Mouse (Mus musculus): ENCODE data around the gene Otop2. TPM values are rescaled to one million over a fixed set of nuclear protein-coding genes. Genes with fewer than 3 reads are reported as not detected.

Gene Otop2
- polyA plus RNA-seq, 1 experiment from 2014 or later: 1.9 TPM

DNA sequence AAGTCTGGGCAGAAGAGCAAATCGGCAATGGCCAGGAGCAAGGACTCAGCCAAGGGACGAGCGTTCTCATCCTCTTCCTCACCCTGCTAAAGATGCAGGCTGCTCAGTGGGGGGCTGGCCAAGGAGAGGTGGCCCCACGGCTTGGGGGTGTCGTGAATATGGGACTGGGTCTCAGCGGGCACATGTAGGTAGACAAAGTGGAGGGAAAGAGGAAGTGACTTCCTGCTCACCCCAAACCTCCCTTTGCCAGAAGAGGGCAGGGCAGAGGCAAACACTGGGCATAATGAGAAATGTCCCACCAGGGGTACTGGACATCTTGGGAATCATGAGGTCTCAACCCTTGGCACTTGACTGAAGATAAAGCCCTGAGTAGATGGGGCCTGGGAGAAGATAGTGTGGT, 52.8 kb downstream of the Otop2 start:
- ATAC-seq (ENCODE audit: insufficient read depth, low FRiP score): no peak
- Histone ChIP-seq H3K4me2 (ENCODE audit: low read depth, low read length) (no peak overlapping the region), H3K9me3 (replicated peaks; ENCODE audit: control insufficient read depth, low read length) (no peaks in the 10 kb centered on the region), H3K27me3 (ENCODE audit: control insufficient read depth, insufficient read depth, low read length) (no peaks in the 10 kb centered on the region), H3K27ac (ENCODE audit: low read length) (peak overlapping the region; percentile 71), H3K36me3 (ENCODE audit: control insufficient read depth, insufficient read depth, low read length) (no peaks in the 10 kb centered on the region), H3K4me1 (ENCODE audit: control insufficient read depth, insufficient read depth, low read length) (peaks cover 23% of the 10 kb centered on the region), H3K9ac (ENCODE audit: low read length) (peak overlapping the region; percentile 42; the same call in 1 of the 2 replicates), H3K4me3 (replicated peaks; ENCODE audit: low read length) (no peak overlapping the region)
- WGBS: 61% methylated on average over 6 of the region's 6 CpGs

DNA sequence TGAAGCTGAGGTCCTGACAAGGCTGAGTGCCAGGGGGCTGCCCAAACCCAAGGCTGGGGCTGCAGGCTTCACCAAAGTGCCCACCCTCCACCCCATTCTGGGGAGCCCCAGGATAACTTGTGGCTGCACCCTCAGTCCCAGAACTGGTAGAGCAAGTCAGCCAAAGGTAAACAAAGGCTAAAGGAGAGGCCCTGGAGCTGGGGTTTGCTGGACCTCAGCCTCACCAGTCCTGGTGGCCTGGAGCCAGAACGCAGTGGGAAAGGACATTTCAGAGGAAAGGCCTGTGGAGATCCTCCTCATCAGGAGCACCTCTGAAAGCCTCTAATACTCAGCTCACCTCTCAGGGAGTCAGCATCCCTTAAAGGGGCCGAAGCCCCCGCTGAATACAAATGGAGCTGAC, 57.2 kb downstream of the Otop2 start:
- Histone ChIP-seq H3K4me3 (replicated peaks; ENCODE audit: low read length) (no peak overlapping the region), H3K9me3 (replicated peaks; ENCODE audit: control insufficient read depth, low read length) (no peaks in the 10 kb centered on the region), H3K9ac (ENCODE audit: low read length) (peak overlapping the region; percentile 9), H3K36me3 (ENCODE audit: control insufficient read depth, insufficient read depth, low read length) (no peaks in the 10 kb centered on the region), H3K4me2 (ENCODE audit: low read depth, low read length) (peak overlapping the region; percentile 29; the same call in 1 of the 2 replicates), H3K27ac (ENCODE audit: low read length) (peak overlapping the region; percentile 80), H3K4me1 (ENCODE audit: control insufficient read depth, insufficient read depth, low read length) (peaks cover 39% of the 10 kb centered on the region), H3K27me3 (ENCODE audit: control insufficient read depth, insufficient read depth, low read length) (peaks cover 15% of the 10 kb centered on the region)
- peak; percentile 34; the same call in 1 of the 2 replicates for ATAC-seq (ENCODE audit: insufficient read depth, low FRiP score)
- 72% methylated on average over 3 of the region's 3 CpGs for WGBS

DNA sequence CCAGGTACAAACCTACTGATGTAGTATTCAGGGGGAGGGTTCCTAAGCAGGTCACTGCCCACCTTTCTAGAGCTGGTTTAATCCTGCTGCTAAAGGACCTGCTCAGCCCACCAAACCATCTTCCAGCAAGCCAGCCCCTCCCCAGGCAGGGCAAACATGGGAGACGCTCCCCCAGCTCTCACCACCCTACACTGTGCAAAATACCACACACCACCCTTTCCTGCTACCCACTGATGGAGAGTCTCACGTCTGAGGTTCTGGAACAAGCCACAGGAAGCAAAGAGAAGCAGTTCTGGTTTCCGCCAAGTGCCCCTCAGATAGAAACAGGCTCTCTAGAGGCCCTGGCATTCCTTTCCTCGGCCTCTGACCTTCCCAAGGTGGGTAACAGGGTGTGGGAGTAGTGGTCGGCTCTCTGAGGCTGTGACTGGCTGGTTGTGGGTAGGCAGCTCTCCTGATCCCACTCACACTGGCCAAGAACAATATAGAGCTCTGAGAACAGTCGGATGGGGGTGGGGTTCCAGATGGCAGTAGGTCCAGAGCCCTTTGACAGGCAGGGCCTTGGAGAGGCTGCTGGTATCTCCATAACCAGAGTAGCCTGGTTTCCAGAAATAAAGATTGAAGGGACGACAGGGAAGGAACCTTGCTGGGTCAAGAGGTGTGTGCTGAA, 59.2 kb downstream of the Otop2 start:
- Histone ChIP-seq H3K9ac (ENCODE audit: low read length) (peak overlapping the region; percentile 77), H3K27me3 (ENCODE audit: control insufficient read depth, insufficient read depth, low read length) (peaks cover 15% of the 10 kb centered on the region), H3K4me2 (ENCODE audit: low read depth, low read length) (peak overlapping the region; percentile 82), H3K36me3 (ENCODE audit: control insufficient read depth, insufficient read depth, low read length) (no peaks in the 10 kb centered on the region), H3K4me3 (replicated peaks; ENCODE audit: low read length) (peak overlapping the region; percentile 63), H3K9me3 (replicated peaks; ENCODE audit: control insufficient read depth, low read length) (no peaks in the 10 kb centered on the region), H3K27ac (ENCODE audit: low read length) (peak overlapping the region; percentile 1; the same call in 1 of the 2 replicates), H3K4me1 (ENCODE audit: control insufficient read depth, insufficient read depth, low read length) (peaks cover 33% of the 10 kb centered on the region)
- no peak for ATAC-seq (ENCODE audit: insufficient read depth, low FRiP score)
- WGBS: 35% methylated on average over 7 of the region's 7 CpGs

DNA sequence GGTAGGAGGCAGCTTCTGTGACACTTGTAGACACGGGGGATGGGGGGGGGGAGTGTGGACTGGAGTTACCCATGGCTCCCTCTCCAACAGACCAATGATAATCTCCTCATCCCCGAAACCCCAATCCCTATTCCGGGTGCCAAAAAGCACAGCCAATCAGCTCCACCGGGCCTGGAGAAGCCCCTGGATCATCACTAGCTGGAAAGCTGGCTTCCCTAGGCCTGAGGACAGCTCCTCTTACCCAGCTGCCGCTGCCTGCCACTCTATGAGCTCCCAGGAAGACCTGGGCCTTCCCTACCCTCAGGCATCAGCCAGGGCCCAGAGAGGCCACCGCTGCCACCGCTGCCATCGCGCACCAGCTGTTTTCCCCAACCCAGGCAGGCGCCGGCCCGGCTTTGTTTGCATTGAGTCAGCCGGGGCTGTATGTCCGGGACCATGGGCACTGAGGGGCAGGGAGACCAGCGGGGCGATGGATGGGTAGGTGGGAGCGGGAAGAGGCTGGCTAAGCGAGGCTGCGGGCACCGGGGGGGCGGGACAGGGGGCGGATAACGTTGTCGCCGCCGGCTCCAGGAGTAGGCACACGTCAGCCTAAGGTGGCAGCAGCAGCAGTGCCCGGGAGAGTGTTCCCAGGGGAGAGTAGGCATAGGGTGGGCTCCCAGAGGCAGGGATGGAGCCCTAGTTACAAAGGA, 59.9 kb downstream of the Otop2 start:
- H3K36me3 ChIP-seq (ENCODE audit: control insufficient read depth, insufficient read depth, low read length): no peaks in the 10 kb centered on the region
- H3K4me2 ChIP-seq (ENCODE audit: low read depth, low read length): peak overlapping the region; percentile 82
- peaks cover 33% of the 10 kb centered on the region for H3K4me1 ChIP-seq (ENCODE audit: control insufficient read depth, insufficient read depth, low read length)
- ATAC-seq (ENCODE audit: insufficient read depth, low FRiP score): no peak
- peaks cover 15% of the 10 kb centered on the region for H3K27me3 ChIP-seq (ENCODE audit: control insufficient read depth, insufficient read depth, low read length)
- peak overlapping the region; percentile 63 for H3K4me3 ChIP-seq (replicated peaks; ENCODE audit: low read length)
- no peaks in the 10 kb centered on the region for H3K9me3 ChIP-seq (replicated peaks; ENCODE audit: control insufficient read depth, low read length)
- 5% methylated on average over 28 of the region's 28 CpGs for WGBS
- H3K9ac ChIP-seq (ENCODE audit: low read length): peak overlapping the region; percentile 77
- peak overlapping the region; percentile 62 for H3K27ac ChIP-seq (ENCODE audit: low read length)

DNA sequence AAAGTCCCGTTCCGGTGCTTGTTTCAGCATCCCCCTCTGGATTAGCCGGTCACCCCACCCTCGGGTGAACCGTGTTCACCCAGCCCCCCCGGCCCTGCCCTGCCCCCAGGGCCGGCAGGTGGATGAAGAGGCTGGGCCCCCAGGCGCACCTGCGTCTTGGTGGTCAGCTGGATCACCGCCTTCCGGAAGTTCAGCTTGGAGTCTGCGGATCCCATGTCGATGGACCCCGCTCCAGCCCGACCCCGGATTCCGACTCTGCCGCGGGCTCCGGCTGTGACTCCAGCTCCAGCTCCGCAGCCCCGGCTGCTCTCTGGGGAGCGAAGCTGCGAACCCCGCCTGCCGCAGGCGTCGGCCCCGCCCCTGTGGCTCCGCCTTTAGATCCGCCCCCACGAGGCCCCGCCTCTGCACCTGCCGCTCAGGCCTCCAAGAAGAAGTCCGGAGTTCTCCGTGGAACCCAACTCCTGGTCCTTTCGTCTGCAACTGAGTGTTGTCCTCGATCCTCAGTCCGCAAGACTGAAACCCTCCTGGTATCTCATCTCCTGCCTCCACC, 60.5 kb downstream of the Otop2 start, which contains the start of gene Hid1:
TSS of gene Hid1 (minus strand) at position 362 of the 550 bp plus-strand sequence.
- Histone ChIP-seq H3K9me3 (replicated peaks; ENCODE audit: control insufficient read depth, low read length) (no peaks in the 10 kb centered on the region), H3K27me3 (ENCODE audit: control insufficient read depth, insufficient read depth, low read length) (peaks cover 15% of the 10 kb centered on the region), H3K36me3 (ENCODE audit: control insufficient read depth, insufficient read depth, low read length) (no peaks in the 10 kb centered on the region), H3K4me1 (ENCODE audit: control insufficient read depth, insufficient read depth, low read length) (peaks cover 33% of the 10 kb centered on the region), H3K9ac (ENCODE audit: low read length) (peak within 1 kb of the TSS; percentile 77), H3K27ac (ENCODE audit: low read length) (peak within 1 kb of the TSS; percentile 62), H3K4me3 (replicated peaks; ENCODE audit: low read length) (peak within 1 kb of the TSS; percentile 63), H3K4me2 (ENCODE audit: low read depth, low read length) (peak within 1 kb of the TSS; percentile 82)
- ATAC-seq (ENCODE audit: insufficient read depth, low FRiP score): peak; percentile 75
- WGBS: under 1% methylated on average over 39 of the region's 39 CpGs

DNA sequence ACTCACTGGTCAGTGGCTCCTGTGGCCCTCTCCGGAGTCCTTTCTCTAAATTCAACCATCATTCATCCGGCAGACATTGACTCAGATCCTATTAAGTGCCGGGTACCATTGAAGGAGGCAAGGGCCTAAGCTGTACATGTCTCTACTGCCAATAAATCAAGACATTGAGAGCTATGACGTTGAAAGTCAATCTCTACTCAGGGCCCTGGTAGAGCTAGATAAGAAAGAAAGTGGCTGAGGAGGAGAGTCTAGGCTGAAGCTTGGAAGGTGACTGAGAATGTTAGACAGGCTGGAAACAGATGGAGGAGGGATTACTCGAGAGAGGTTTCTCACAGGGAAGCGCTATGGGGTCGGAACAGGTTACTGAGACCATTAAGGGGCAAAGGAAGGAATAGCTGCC, 63.4 kb downstream of the Otop2 start:
- ATAC-seq (ENCODE audit: insufficient read depth, low FRiP score): no peak
- Histone ChIP-seq H3K36me3 (ENCODE audit: control insufficient read depth, insufficient read depth, low read length) (no peaks in the 10 kb centered on the region), H3K9ac (ENCODE audit: low read length) (no peak overlapping the region), H3K4me3 (replicated peaks; ENCODE audit: low read length) (no peak overlapping the region), H3K4me2 (ENCODE audit: low read depth, low read length) (no peak overlapping the region), H3K27ac (ENCODE audit: low read length) (no peak overlapping the region), H3K9me3 (replicated peaks; ENCODE audit: control insufficient read depth, low read length) (no peaks in the 10 kb centered on the region), H3K4me1 (ENCODE audit: control insufficient read depth, insufficient read depth, low read length) (peaks cover 25% of the 10 kb centered on the region), H3K27me3 (ENCODE audit: control insufficient read depth, insufficient read depth, low read length) (peaks cover 28% of the 10 kb centered on the region)
- 52% methylated on average over 7 of the region's 7 CpGs for WGBS

DNA sequence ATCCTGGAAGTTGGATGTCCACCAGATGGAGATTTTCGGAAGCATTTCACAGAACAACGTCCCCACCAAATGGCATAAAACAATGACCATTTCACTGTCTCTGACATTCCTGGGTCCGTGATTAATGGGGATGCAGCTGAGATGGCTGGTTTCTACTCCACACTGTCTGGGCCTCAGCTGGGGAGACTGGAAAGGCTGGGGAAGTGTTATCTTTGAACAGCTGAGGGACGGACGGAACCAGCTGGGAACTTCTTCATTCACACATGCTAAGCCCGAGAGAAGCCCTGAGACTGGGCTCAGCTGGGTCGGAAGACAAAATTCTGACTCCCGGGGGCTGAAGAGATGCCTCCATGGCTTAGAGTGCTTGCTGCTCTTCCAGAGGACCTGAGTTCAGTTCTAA, 64.4 kb downstream of the Otop2 start:
- H3K9me3 ChIP-seq (replicated peaks; ENCODE audit: control insufficient read depth, low read length): no peaks in the 10 kb centered on the region
- H3K27me3 ChIP-seq (ENCODE audit: control insufficient read depth, insufficient read depth, low read length): peaks cover 27% of the 10 kb centered on the region
- no peak overlapping the region for H3K4me3 ChIP-seq (replicated peaks; ENCODE audit: low read length)
- no peaks in the 10 kb centered on the region for H3K36me3 ChIP-seq (ENCODE audit: control insufficient read depth, insufficient read depth, low read length)
- no peak overlapping the region for H3K9ac ChIP-seq (ENCODE audit: low read length)
- H3K4me1 ChIP-seq (ENCODE audit: control insufficient read depth, insufficient read depth, low read length): peaks cover 18% of the 10 kb centered on the region
- no peak overlapping the region for H3K27ac ChIP-seq (ENCODE audit: low read length)
- WGBS: 53% methylated on average over 8 of the region's 8 CpGs
- ATAC-seq (ENCODE audit: insufficient read depth, low FRiP score): no peak
- no peak overlapping the region for H3K4me2 ChIP-seq (ENCODE audit: low read depth, low read length)

DNA sequence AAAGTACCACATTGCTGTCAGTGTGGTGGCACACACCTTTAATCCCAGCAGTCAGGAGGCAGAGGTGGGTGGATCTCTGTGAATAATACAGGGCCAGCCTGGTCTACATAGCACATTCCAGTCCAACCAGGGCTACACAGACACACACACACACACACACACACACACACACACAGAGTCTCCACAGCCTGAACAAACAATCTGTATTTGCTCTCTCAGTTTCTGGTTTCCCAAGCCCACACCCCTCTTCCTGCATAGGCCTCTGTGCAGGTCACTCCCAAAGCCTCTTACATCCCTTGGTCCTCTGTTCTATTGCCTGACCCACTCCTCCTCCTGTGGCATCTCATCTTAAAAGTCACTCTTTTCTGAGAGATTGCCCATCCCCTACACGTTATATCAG, 65.1 kb downstream of the Otop2 start:
- H3K27me3 ChIP-seq (ENCODE audit: control insufficient read depth, insufficient read depth, low read length): peaks cover 20% of the 10 kb centered on the region
- H3K9ac ChIP-seq (ENCODE audit: low read length): no peak overlapping the region
- H3K4me1 ChIP-seq (ENCODE audit: control insufficient read depth, insufficient read depth, low read length): peaks cover 13% of the 10 kb centered on the region
- H3K4me3 ChIP-seq (replicated peaks; ENCODE audit: low read length): no peak overlapping the region
- H3K4me2 ChIP-seq (ENCODE audit: low read depth, low read length): no peak overlapping the region
- no peak overlapping the region for H3K27ac ChIP-seq (ENCODE audit: low read length)
- peak; percentile 65; the same call in 1 of the 2 replicates for ATAC-seq (ENCODE audit: insufficient read depth, low FRiP score)
- no peaks in the 10 kb centered on the region for H3K9me3 ChIP-seq (replicated peaks; ENCODE audit: control insufficient read depth, low read length)
- 53% methylated on average over 1 of the region's 1 CpGs for WGBS
- no peaks in the 10 kb centered on the region for H3K36me3 ChIP-seq (ENCODE audit: control insufficient read depth, insufficient read depth, low read length)

DNA sequence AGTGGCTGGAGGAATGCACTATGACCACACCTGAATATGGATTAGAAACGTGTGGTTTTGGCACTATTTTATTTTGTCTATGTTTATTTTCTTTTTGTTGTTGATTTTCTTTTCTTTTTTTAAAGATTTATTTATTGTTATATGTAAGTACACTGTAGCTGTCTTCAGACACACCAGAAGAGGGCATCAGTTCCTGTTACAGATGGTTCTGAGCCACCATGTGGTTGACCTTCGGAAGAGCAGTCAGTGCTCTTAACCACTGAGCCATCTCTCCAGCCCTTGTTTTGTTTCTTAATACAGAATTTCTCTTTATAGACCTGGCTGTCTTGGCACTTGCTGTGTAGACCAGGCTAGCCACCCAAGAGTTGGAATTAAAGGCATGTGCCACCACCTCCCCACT, 65.8 kb downstream of the Otop2 start:
- 49% methylated on average over 2 of the region's 2 CpGs for WGBS
- Histone ChIP-seq H3K4me2 (ENCODE audit: low read depth, low read length) (no peak overlapping the region), H3K4me1 (ENCODE audit: control insufficient read depth, insufficient read depth, low read length) (peaks cover 7% of the 10 kb centered on the region), H3K9me3 (replicated peaks; ENCODE audit: control insufficient read depth, low read length) (no peaks in the 10 kb centered on the region), H3K9ac (ENCODE audit: low read length) (no peak overlapping the region), H3K36me3 (ENCODE audit: control insufficient read depth, insufficient read depth, low read length) (no peaks in the 10 kb centered on the region), H3K4me3 (replicated peaks; ENCODE audit: low read length) (no peak overlapping the region), H3K27me3 (ENCODE audit: control insufficient read depth, insufficient read depth, low read length) (peaks cover 20% of the 10 kb centered on the region), H3K27ac (ENCODE audit: low read length) (no peak overlapping the region)
- no peak for ATAC-seq (ENCODE audit: insufficient read depth, low FRiP score)

All from stomach, embryonic 16.5 days (tissue).